Comparison of ENCODE assay signal across 26 mouse cellular contexts in genomic region chr5:106055221-106055620, GRCm38 (mm10).
A peak's percentile ranks its signal among the peaks of the same experiment; 100 is the strongest.
DNase-seq lines count a peak whose midpoint lies in the region; ATAC-seq lines count a peak whose summit lies in the region.
"Had no signal": no experiment of that assay in that cellular context is flagged by ENCODE, and none has a peak within 500 bp of the region (broad histone marks: within the 10 kb centered on the region; RNA-seq: fewer than 3 reads in every experiment).

No protein-coding gene starts in this region.

- no peak overlapping the region for H3K27ac ChIP-seq in forebrain, embryonic 11.5 days (ENCODE audit: low read depth, low read length)
- no peak overlapping the region for H3K27ac ChIP-seq in forebrain, embryonic 10.5 days
- H3K27ac ChIP-seq in midbrain, embryonic 11.5 days (ENCODE audit: low read depth, low read length), result no peak overlapping the region
- H3K27ac ChIP-seq in midbrain, embryonic 10.5 days (replicated peaks), result no peak overlapping the region
- H3K27ac ChIP-seq: embryonic facial prominence, embryonic 12.5 days; heart, embryonic 13.5 days; hindbrain, embryonic 15.5 days; limb, embryonic 12.5 days; liver, embryonic 15.5 days; midbrain, embryonic 12.5 days; neural tube, embryonic 12.5 days had no signal

- H3K4me3 ChIP-seq in forebrain, embryonic 11.5 days (ENCODE audit: low read depth, low read length), result no peak overlapping the region
- H3K4me3 ChIP-seq in forebrain, embryonic 10.5 days, result no peak overlapping the region
- no peak overlapping the region for H3K4me3 ChIP-seq in midbrain, embryonic 11.5 days (ENCODE audit: low read depth, low read length)
- H3K4me3 ChIP-seq in midbrain, embryonic 10.5 days, result no peak overlapping the region
- H3K4me3 ChIP-seq: embryonic facial prominence, embryonic 12.5 days; heart, embryonic 13.5 days; hindbrain, embryonic 15.5 days; limb, embryonic 12.5 days; liver, embryonic 15.5 days; midbrain, embryonic 12.5 days; myocyte; neural tube, embryonic 12.5 days had no signal

- 57% methylated on average over 8 of the region's 8 CpGs for WGBS in forebrain, embryonic 11.5 days
- WGBS in forebrain, embryonic 10.5 days, result 68% methylated on average over 8 of the region's 8 CpGs
- WGBS in midbrain, embryonic 11.5 days, result 64% methylated on average over 8 of the region's 8 CpGs
- WGBS in midbrain, embryonic 10.5 days, result 71% methylated on average over 8 of the region's 8 CpGs

- no peak for ATAC-seq in forebrain, embryonic 11.5 days (replicated peaks; ENCODE audit: low FRiP score)
- ATAC-seq in midbrain, embryonic 11.5 days (ENCODE audit: low FRiP score), result no peak
- ATAC-seq: activated CD4-positive, CD25-positive, alpha-beta regulatory T cell, adult 4 months; forebrain, embryonic 16.5 days; inflammation-experienced regulatory T-cells, adult 6 months had no signal

- peak; percentile 22 for DNase-seq in forebrain, embryonic 11.5 days (ENCODE audit: low spot score)
- DNase-seq in forebrain, embryonic 10.5 days (ENCODE audit: extremely low spot score, low spot score), result no peak
- DNase-seq in midbrain, embryonic 11.5 days (ENCODE audit: low spot score, missing footprints), result peak; percentile 72
- DNase-seq in midbrain, embryonic 10.5 days (ENCODE audit: low spot score), result no peak
- peak; percentile 3 for DNase-seq in layer of hippocampus, adult 9-10 months (ENCODE audit: low spot score)
- peak; percentile 14 to 30 for DNase-seq in layer of hippocampus, postnatal 36 days
- DNase-seq in spleen, adult 18-20 months, result no peak
- DNase-seq: adrenal gland, adult 2 months; adrenal gland, postnatal 36 days; gastrocnemius, postnatal 10 days; heart, postnatal 10 days; kidney, adult 9 months; kidney, postnatal 25 days; lung, embryonic 14.5 days; thymus, postnatal 4 days had no signal

- H3K4me1 ChIP-seq in forebrain, embryonic 11.5 days (replicated peaks; ENCODE audit: control insufficient read depth, insufficient read depth, low read length), result no peaks in the 10 kb centered on the region
- H3K4me1 ChIP-seq in forebrain, embryonic 10.5 days, result peaks cover 13% of the 10 kb centered on the region; the same call in 1 of the 2 replicates
- H3K4me1 ChIP-seq in midbrain, embryonic 11.5 days (ENCODE audit: control insufficient read depth, insufficient read depth, low read length), result no peaks in the 10 kb centered on the region
- H3K4me1 ChIP-seq in midbrain, embryonic 10.5 days, result no peaks in the 10 kb centered on the region
- H3K4me1 ChIP-seq: embryonic facial prominence, embryonic 12.5 days; heart, embryonic 13.5 days; limb, embryonic 12.5 days; liver, embryonic 15.5 days; midbrain, embryonic 12.5 days; neural tube, embryonic 12.5 days had no signal

- H3K9ac ChIP-seq in forebrain, embryonic 11.5 days (ENCODE audit: low read length), result no peak overlapping the region
- no peak overlapping the region for H3K9ac ChIP-seq in midbrain, embryonic 11.5 days (ENCODE audit: low read length)
- H3K9ac ChIP-seq: embryonic facial prominence, embryonic 12.5 days; heart, embryonic 13.5 days; hindbrain, embryonic 15.5 days; limb, embryonic 12.5 days; liver, embryonic 15.5 days; lung, embryonic 14.5 days; midbrain, embryonic 12.5 days; neural tube, embryonic 12.5 days had no signal

- H3K4me2 ChIP-seq in forebrain, embryonic 11.5 days (ENCODE audit: low read depth, low read length, severe bottlenecking), result no peak overlapping the region
- no peak overlapping the region for H3K4me2 ChIP-seq in midbrain, embryonic 11.5 days
- H3K4me2 ChIP-seq: embryonic facial prominence, embryonic 12.5 days; heart, embryonic 13.5 days; hindbrain, embryonic 15.5 days; limb, embryonic 12.5 days; liver, embryonic 15.5 days; lung, embryonic 14.5 days; midbrain, embryonic 12.5 days; neural tube, embryonic 12.5 days had no signal

- no peaks in the 10 kb centered on the region for H3K9me3 ChIP-seq in forebrain, embryonic 11.5 days (ENCODE audit: control insufficient read depth, low read length)
- no peaks in the 10 kb centered on the region for H3K9me3 ChIP-seq in forebrain, embryonic 10.5 days
- no peaks in the 10 kb centered on the region for H3K9me3 ChIP-seq in midbrain, embryonic 11.5 days (ENCODE audit: control insufficient read depth, low read length)
- no peaks in the 10 kb centered on the region for H3K9me3 ChIP-seq in midbrain, embryonic 10.5 days (replicated peaks)
- H3K9me3 ChIP-seq: embryonic facial prominence, embryonic 12.5 days; heart, embryonic 13.5 days; hindbrain, embryonic 15.5 days; limb, embryonic 12.5 days; liver, embryonic 15.5 days; midbrain, embryonic 12.5 days; neural tube, embryonic 12.5 days had no signal

- H3K27me3 ChIP-seq in forebrain, embryonic 11.5 days (ENCODE audit: control insufficient read depth, insufficient read depth, low read length), result no peaks in the 10 kb centered on the region
- no peaks in the 10 kb centered on the region for H3K27me3 ChIP-seq in forebrain, embryonic 10.5 days (ENCODE audit: poor library complexity, severe bottlenecking)
- no peaks in the 10 kb centered on the region for H3K27me3 ChIP-seq in midbrain, embryonic 11.5 days (ENCODE audit: control insufficient read depth, insufficient read depth, low read length)
- H3K27me3 ChIP-seq in midbrain, embryonic 10.5 days (ENCODE audit: low read depth, poor library complexity, severe bottlenecking), result no peaks in the 10 kb centered on the region
- H3K27me3 ChIP-seq: embryonic facial prominence, embryonic 12.5 days; hindbrain, embryonic 15.5 days; limb, embryonic 12.5 days; liver, embryonic 15.5 days; midbrain, embryonic 12.5 days; neural tube, embryonic 12.5 days had no signal

- H3K36me3 ChIP-seq in forebrain, embryonic 11.5 days (ENCODE audit: control insufficient read depth, insufficient read depth, low read length), result no peaks in the 10 kb centered on the region
- no peaks in the 10 kb centered on the region for H3K36me3 ChIP-seq in forebrain, embryonic 10.5 days (replicated peaks)
- H3K36me3 ChIP-seq in midbrain, embryonic 11.5 days (ENCODE audit: control insufficient read depth, insufficient read depth, low read length), result no peaks in the 10 kb centered on the region
- no peaks in the 10 kb centered on the region for H3K36me3 ChIP-seq in midbrain, embryonic 10.5 days
- H3K36me3 ChIP-seq: embryonic facial prominence, embryonic 12.5 days; heart, embryonic 13.5 days; hindbrain, embryonic 15.5 days; limb, embryonic 12.5 days; liver, embryonic 15.5 days; midbrain, embryonic 12.5 days; neural tube, embryonic 12.5 days had no signal

Comparison
In these comparisons a context has a peak if more than half of its experiments do, and no peak if none do; other contexts are left out.
1. DNase-seq: peak in forebrain, embryonic 11.5 days (single experiment), midbrain, embryonic 11.5 days (single experiment), layer of hippocampus, adult 9-10 months (single experiment) and layer of hippocampus, postnatal 36 days (2 of 2); none in forebrain, embryonic 10.5 days (single experiment), midbrain, embryonic 10.5 days (single experiment) and spleen, adult 18-20 months (0 of 2).